Mouse (Mus musculus) gastrocnemius, adult 2 months (tissue): ENCODE results near the gene Dusp7. TPM values are rescaled to one million over a fixed set of nuclear protein-coding genes. Genes with fewer than 3 reads are reported as not detected.

Source experiments
- DNase-seq: peaks from one replicate; pipeline ENCODE4 v3.0.0; 2022
- H3K27ac ChIP-seq: fragments of 200-600 bp; 2 replicates; pipeline ENCODE4 v1.8.1; 2022; ENCODE audit warnings: mild to moderate bottlenecking
- H3K4me3 ChIP-seq: fragments of 200-600 bp; 2 replicates; pipeline ENCODE4 v1.8.1; 2022; ENCODE audit warnings: mild to moderate bottlenecking, moderate library complexity
- CTCF ChIP-seq: fragments of 200-600 bp; IDR thresholded peaks from 2 replicates; pipeline ENCODE4 v1.8.1; 2022; ENCODE audit warnings: antibody characterized with exemption, mild to moderate bottlenecking, moderate library complexity
- intact Hi-C: fragments of 180-260 bp; cut with DNase I; formaldehyde crosslinking; loops from one replicate; pipeline ENCODE4 v1.15.1; 2025
- total RNA-seq, 2 experiments: library from RNA; stranded (reverse); gene quantifications; 2 replicates each; pipeline ENCODE4 v1.2.3; 2021

Dusp7 gene
- total RNA-seq, 2 experiments from 2014 or later = 26.6 to 34.6 TPM

GRCm38 (mm10) chr9:106417841-106418625 is 49.6 kb downstream of the Dusp7 start:
- peak overlapping the region; percentile 68 for H3K4me3 ChIP-seq
- intact Hi-C loops = no loop called here

GRCm38 (mm10) chr9:106420608-106421007 is 52.2 kb downstream of the Dusp7 start:
- DNase-seq = no peak
- TF ChIP-seq CTCF = no peak
- Histone ChIP-seq H3K4me3 (no peak overlapping the region), H3K27ac (no peak overlapping the region)
- intact Hi-C loops = loop anchor here (1.0 to 10.0 kb wide), 5 partner anchors 53 to 246 kb away; partner anchors contain the start of gene Wdr82

More at GRCm38 (mm10) chr9:106417841-106418625, 49.6 kb downstream of the Dusp7 start:
- DNase-seq = peak; percentile 88
- peak; percentile 45 for TF ChIP-seq CTCF
- peak overlapping the region; percentile 73 for H3K27ac ChIP-seq

- DNase-seq = no peak
- Histone ChIP-seq H3K27ac (peak overlapping the region; percentile 41), H3K4me3 (peak overlapping the region; percentile 65)
- no peak for TF ChIP-seq CTCF
- intact Hi-C loops = loop anchor here (1.0 to 10.0 kb wide), 5 partner anchors 54 to 246 kb away; partner anchors contain the start of gene Wdr82
Observed at GRCm38 (mm10) chr9:106421033-106421864, 52.8 kb downstream of the Dusp7 start.

- TF ChIP-seq CTCF = peak; percentile 94
- peak; percentile 87 for DNase-seq
- intact Hi-C loops = loop anchor here (1.0 to 10.0 kb wide), 5 partner anchors 55 to 247 kb away; partner anchors contain the start of gene Wdr82
- Histone ChIP-seq H3K27ac (peak overlapping the region; percentile 41), H3K4me3 (peak overlapping the region; percentile 65)
Observed at GRCm38 (mm10) chr9:106421865-106422160, 53.4 kb downstream of the Dusp7 start.

Other genes starting within 250 kb of the Dusp7 start
- 1 to 10 TPM in 1 of 2 experiments, under 1 TPM in 1; 0.61 to 2.8 TPM for gene Glyctk, start 210.5 kb upstream of the Dusp7 start, total RNA-seq
- gene Wdr82, start 197.7 kb upstream of the Dusp7 start, total RNA-seq = 10 to 100 TPM; 19.4 to 25.9 TPM
- gene Ppm1m, start 168.9 kb upstream of the Dusp7 start, total RNA-seq = 1 to 10 TPM; 2.1 to 5.2 TPM
- 100 to 1,000 TPM; 127 to 210 TPM for gene Twf2, start 165.5 kb upstream of the Dusp7 start, total RNA-seq
- under 1 TPM; 0.17 to 0.23 TPM for gene Tlr9, start 146.0 kb upstream of the Dusp7 start, total RNA-seq
- gene Alas1, start 120.0 kb upstream of the Dusp7 start, total RNA-seq = 100 to 1,000 TPM; 209 to 290 TPM
- 1 to 10 TPM; 1.4 to 2.1 TPM for gene Poc1a, start 87.6 kb upstream of the Dusp7 start, total RNA-seq
- 100 to 1,000 TPM; 253 to 301 TPM for gene Rpl29, start 60.8 kb downstream of the Dusp7 start, total RNA-seq
- gene Acy1, start 69.7 kb downstream of the Dusp7 start, total RNA-seq = 10 to 100 TPM in 1 of 2 experiments, 1 to 10 TPM in 1; 8.2 to 14.9 TPM
- gene Abhd14b, start 78.8 kb downstream of the Dusp7 start, total RNA-seq = 1 to 10 TPM; 4.8 to 6.1 TPM
- gene Abhd14a, start 79.0 kb downstream of the Dusp7 start, total RNA-seq = 10 to 100 TPM; 15.9 to 19.8 TPM
- gene Pcbp4, start 84.7 kb downstream of the Dusp7 start, total RNA-seq = 10 to 100 TPM; 63.8 to 69.0 TPM
- under 1 TPM in 1 of 2 experiments, not detected in 1; 0.15 TPM for gene Gpr62, start 97.3 kb downstream of the Dusp7 start, total RNA-seq
- 10 to 100 TPM; 23.9 to 24.7 TPM for gene Rrp9, start 107.3 kb downstream of the Dusp7 start, total RNA-seq
- 10 to 100 TPM; 60.4 to 75.3 TPM for gene Parp3, start 108.3 kb downstream of the Dusp7 start, total RNA-seq
- gene Iqcf1, start 131.3 kb downstream of the Dusp7 start, total RNA-seq = not detected
- gene Iqcf5, start 145.9 kb downstream of the Dusp7 start, total RNA-seq = not detected
- not detected for gene Iqcf3, start 193.0 kb downstream of the Dusp7 start, total RNA-seq
- not detected for gene Iqcf4, start 202.4 kb downstream of the Dusp7 start, total RNA-seq